Mouse (Mus musculus) stomach, embryonic 15.5 days (tissue): ENCODE data around the gene Mrps34. TPM values are rescaled to one million over a fixed set of nuclear protein-coding genes. Genes with fewer than 3 reads are reported as not detected.
"Not testable (repeated sequence)": the region's sequence is repeated elsewhere in the genome, so short reads cannot be mapped to it uniquely, and the experiment has no call there.

Source experiments
- ATAC-seq: fragments of 200-750 bp; cut with Nextera tagmentation; 2 replicates; pipeline ENCODE4 v1.8.0; 2017; ENCODE audit warnings: low read depth, moderate number of reproducible peaks, moderate TSS enrichment; ENCODE audit not compliant: insufficient read depth, low FRiP score
- H3K27ac ChIP-seq: fragments of 300-500 bp; sonication (generic); 2 replicates; pipeline ENCODE4 v1.5.1; 2015; ENCODE audit warnings: mild to moderate bottlenecking, inconsistent platforms
- H3K27me3 ChIP-seq: fragments of 300-500 bp; sonication (generic); replicated peaks from 2 replicates; pipeline ENCODE4 v1.6.1; 2015; ENCODE audit warnings: inconsistent platforms
- H3K36me3 ChIP-seq: fragments of 300-500 bp; sonication (generic); 2 replicates; pipeline ENCODE4 v1.6.1; 2015; ENCODE audit warnings: inconsistent platforms
- H3K4me1 ChIP-seq: fragments of 300-500 bp; sonication (generic); 2 replicates; pipeline ENCODE4 v1.6.1; 2015; ENCODE audit warnings: inconsistent platforms
- H3K4me2 ChIP-seq: fragments of 300-500 bp; sonication (generic); 2 replicates; pipeline ENCODE4 v1.6.1; 2015; ENCODE audit warnings: mild to moderate bottlenecking, inconsistent platforms
- H3K4me3 ChIP-seq: fragments of 300-500 bp; sonication (generic); replicated peaks from 2 replicates; pipeline ENCODE4 v1.5.1; 2015; ENCODE audit warnings: inconsistent platforms
- H3K9ac ChIP-seq: fragments of 300-500 bp; sonication (generic); 2 replicates; pipeline ENCODE4 v1.6.1; 2015; ENCODE audit warnings: inconsistent platforms
- H3K9me3 ChIP-seq: fragments of 300-500 bp; sonication (generic); 2 replicates; pipeline ENCODE4 v1.6.1; 2016; ENCODE audit warnings: inconsistent platforms
- WGBS: fragments of 180-500 bp; shearing (Covaris S2); methylation state at CpG from one replicate; pipeline ENCODE4 v1.1.7; 2015; 5-methylcytosine and 5-hydroxymethylcytosine counted together
- polyA plus RNA-seq: library from polyadenylated mRNA; unstranded; fragments of >200 nt; fragmentation: Nextera tagmentation; extraction: Ambion mirVana; gene quantifications from 2 replicates; pipeline ENCODE4 v1.2.1, GENCODE M21; 2015

Mrps34 gene
- polyA plus RNA-seq, 1 experiment from 2014 or later, result 112 TPM

DNA sequence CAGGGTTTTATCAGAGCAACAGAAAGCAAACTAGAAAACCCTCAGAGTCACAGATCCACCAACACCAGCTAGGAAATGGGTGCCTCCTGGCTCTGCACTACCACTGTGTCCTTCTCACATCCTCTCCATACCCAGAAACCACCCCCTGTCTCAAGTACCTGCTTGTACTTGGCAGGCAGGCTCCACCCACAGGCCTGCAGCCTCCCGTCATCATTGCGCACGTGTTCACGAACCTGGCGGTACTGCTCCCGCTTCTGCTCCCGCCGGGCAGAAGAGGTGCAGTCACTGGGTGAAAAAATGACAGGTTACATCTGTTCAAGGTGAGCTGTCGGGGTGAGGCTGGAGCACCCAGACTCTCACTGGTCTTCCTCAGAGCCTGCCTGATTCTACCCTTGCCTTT is 8.9 kb downstream of the Mrps34 start:
- ATAC-seq, result no peak
- peaks cover 95% of the 10 kb centered on the region for H3K36me3 ChIP-seq
- no peaks in the 10 kb centered on the region for H3K9me3 ChIP-seq
- H3K27ac ChIP-seq, result no peak overlapping the region
- H3K4me2 ChIP-seq, result no peak overlapping the region
- no peaks in the 10 kb centered on the region for H3K27me3 ChIP-seq
- WGBS, result 88% methylated on average over 9 of the region's 9 CpGs
- H3K9ac ChIP-seq, result no peak overlapping the region
- no peaks in the 10 kb centered on the region for H3K4me1 ChIP-seq
- no peak overlapping the region for H3K4me3 ChIP-seq

GRCm38 (mm10) chr17:24907591-24907990 is 12.7 kb downstream of the Mrps34 start:
- Histone ChIP-seq H3K9ac (no peak overlapping the region), H3K4me3 (no peak overlapping the region), H3K27me3 (no peaks in the 10 kb centered on the region), H3K4me2 (no peak overlapping the region), H3K36me3 (peaks cover 82% of the 10 kb centered on the region), H3K9me3 (no peaks in the 10 kb centered on the region), H3K4me1 (no peaks in the 10 kb centered on the region), H3K27ac (no peak overlapping the region)
- WGBS, result 93% methylated on average over 2 of the region's 2 CpGs
- no peak for ATAC-seq

DNA sequence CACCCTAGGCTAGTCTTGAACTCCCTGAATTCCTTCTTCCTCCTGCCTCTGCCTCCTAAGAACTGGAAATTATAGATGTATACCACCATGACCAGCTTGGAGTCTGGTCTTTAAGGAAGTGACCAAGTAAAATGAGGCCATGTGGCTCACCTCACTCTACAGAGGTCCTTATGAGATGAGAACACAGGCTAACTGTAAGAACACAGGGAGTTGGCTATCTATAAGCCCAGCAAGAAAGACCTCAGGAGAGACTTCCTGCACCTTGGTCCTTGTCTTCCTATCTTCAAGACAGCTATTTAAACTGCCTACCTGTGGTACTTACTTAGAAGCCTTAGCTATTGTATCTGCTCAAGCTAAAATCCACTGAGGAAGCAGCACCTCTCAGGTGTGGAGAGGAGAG is 19.1 kb downstream of the Mrps34 start:
- Histone ChIP-seq H3K4me1 (no peaks in the 10 kb centered on the region), H3K27me3 (no peaks in the 10 kb centered on the region), H3K27ac (no peak overlapping the region), H3K9me3 (no peaks in the 10 kb centered on the region), H3K9ac (no peak overlapping the region), H3K4me2 (no peak overlapping the region), H3K4me3 (no peak overlapping the region), H3K36me3 (peaks cover 66% of the 10 kb centered on the region)
- ATAC-seq, result no peak

DNA sequence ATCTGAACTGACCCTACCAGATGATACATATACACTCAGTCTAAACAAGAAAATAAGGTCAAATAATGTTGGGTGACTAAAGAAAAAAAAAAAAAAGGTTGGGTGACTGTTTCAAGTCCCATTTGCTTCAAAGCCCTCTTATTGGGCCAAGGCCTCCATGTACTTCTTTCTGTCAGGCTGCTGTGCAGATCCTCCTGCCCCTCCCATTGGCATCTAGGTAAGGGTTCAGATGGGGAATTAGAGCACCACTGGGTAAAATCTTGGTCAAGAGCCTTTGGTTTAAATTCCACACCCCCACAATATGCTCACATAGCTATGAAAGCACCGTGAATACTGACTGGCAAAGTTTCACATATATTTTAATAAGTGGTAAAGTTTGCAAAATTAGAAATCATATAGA is 28.3 kb downstream of the Mrps34 start:
- H3K27ac ChIP-seq, result no peak overlapping the region
- no peaks in the 10 kb centered on the region for H3K9me3 ChIP-seq
- no peak overlapping the region for H3K9ac ChIP-seq
- H3K36me3 ChIP-seq, result peaks cover 66% of the 10 kb centered on the region
- no peak overlapping the region for H3K4me2 ChIP-seq
- ATAC-seq, result no peak
- no peak overlapping the region for H3K4me3 ChIP-seq
- H3K27me3 ChIP-seq, result no peaks in the 10 kb centered on the region
- 94% methylated on average over 1 of the region's 1 CpGs for WGBS
- H3K4me1 ChIP-seq, result no peaks in the 10 kb centered on the region

DNA sequence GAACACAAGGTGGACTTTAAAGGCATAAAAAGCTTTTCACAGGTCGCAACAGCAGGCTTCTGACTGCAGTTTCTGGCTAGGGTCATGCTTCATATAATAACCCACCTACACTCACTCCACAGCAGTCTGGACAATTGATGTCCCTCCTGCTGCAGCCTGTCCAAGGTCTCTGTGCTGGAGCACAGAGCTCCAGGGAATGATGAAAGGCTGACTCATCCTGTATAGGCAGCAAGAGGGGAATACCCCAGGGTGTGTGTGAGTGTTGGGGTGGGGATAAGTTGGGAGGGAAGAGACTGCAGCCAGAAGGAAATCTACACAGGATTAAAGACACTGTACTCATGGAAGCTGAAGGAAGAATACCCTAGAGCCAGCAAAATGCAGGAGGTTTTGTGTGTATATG is 34.6 kb downstream of the Mrps34 start:
- Histone ChIP-seq H3K9me3 (no peaks in the 10 kb centered on the region), H3K4me1 (0 out of 2 replicates have a peak, but pooled peaks cover under 1% of the 10 kb centered on the region), H3K27me3 (no peaks in the 10 kb centered on the region), H3K27ac (no peak overlapping the region), H3K9ac (no peak overlapping the region), H3K4me3 (no peak overlapping the region), H3K36me3 (peaks cover 22% of the 10 kb centered on the region), H3K4me2 (no peak overlapping the region)
- WGBS, result 76% methylated on average over 1 of the region's 1 CpGs
- ATAC-seq, result no peak

DNA sequence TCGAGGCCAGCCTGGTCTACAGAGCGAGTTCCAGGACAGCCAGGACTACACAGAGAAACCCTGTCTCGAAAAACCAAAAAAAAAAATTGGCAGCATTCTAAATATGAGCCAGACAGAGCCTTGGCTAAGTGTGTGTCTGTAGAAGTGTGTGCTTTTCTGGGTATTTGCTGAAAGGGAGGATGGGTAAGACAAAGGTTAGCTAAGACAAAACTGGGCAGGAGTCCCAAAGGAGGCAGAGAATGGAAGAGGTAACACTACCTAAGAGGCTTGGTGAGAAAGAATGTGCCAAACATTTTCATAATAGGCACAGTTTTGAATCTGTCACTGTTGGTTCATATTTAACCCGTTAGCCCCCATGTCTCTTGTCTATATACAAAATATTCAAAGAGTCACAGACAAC is 37.5 kb downstream of the Mrps34 start:
- H3K4me3 ChIP-seq, result no peak overlapping the region
- ATAC-seq, result no peak
- no peaks in the 10 kb centered on the region for H3K27me3 ChIP-seq
- H3K4me1 ChIP-seq, result peaks cover 15% of the 10 kb centered on the region
- no peak overlapping the region for H3K4me2 ChIP-seq
- no peaks in the 10 kb centered on the region for H3K9me3 ChIP-seq
- H3K36me3 ChIP-seq, result 0 out of 2 replicates have a peak, but pooled peaks cover 2% of the 10 kb centered on the region
- no peak overlapping the region for H3K27ac ChIP-seq
- WGBS, result 91% methylated on average over 4 of the region's 4 CpGs
- H3K9ac ChIP-seq, result no peak overlapping the region

- H3K27me3 ChIP-seq, result no peaks in the 10 kb centered on the region
- WGBS, result 72% methylated on average over 4 of the region's 4 CpGs
- H3K9ac ChIP-seq, result no peak overlapping the region
- no peaks in the 10 kb centered on the region for H3K36me3 ChIP-seq
- no peaks in the 10 kb centered on the region for H3K9me3 ChIP-seq
- H3K4me3 ChIP-seq, result no peak overlapping the region
- peaks cover 15% of the 10 kb centered on the region for H3K4me1 ChIP-seq
- no peak for ATAC-seq
- no peak overlapping the region for H3K27ac ChIP-seq
- no peak overlapping the region for H3K4me2 ChIP-seq
These were observed 38.2 kb downstream of the Mrps34 start for GRCm38 (mm10) chr17:24933163-24933562.

GRCm38 (mm10) chr17:24934926-24935325 is 40.0 kb downstream of the Mrps34 start:
- Histone ChIP-seq H3K4me3 (peak overlapping the region; percentile 68), H3K9ac (0 out of 2 replicates have a peak overlapping the region, but pooled peaks have one; percentile 7), H3K4me1 (peaks cover 15% of the 10 kb centered on the region), H3K36me3 (no peaks in the 10 kb centered on the region), H3K4me2 (peak overlapping the region; percentile 83), H3K27ac (no peak overlapping the region), H3K9me3 (no peaks in the 10 kb centered on the region), H3K27me3 (no peaks in the 10 kb centered on the region)
- ATAC-seq, result no peak
- WGBS, result 64% methylated on average over 4 of the region's 4 CpGs

- Histone ChIP-seq H3K4me1 (peaks cover 15% of the 10 kb centered on the region), H3K4me2 (peak overlapping the region; percentile 83), H3K27ac (no peak overlapping the region), H3K9ac (peak overlapping the region; percentile 7; the same call in 1 of the 2 replicates), H3K9me3 (no peaks in the 10 kb centered on the region), H3K27me3 (no peaks in the 10 kb centered on the region), H3K4me3 (peak overlapping the region; percentile 68), H3K36me3 (no peaks in the 10 kb centered on the region)
- no peak for ATAC-seq
These were observed 40.8 kb downstream of the Mrps34 start for GRCm38 (mm10) chr17:24935666-24936065.

DNA sequence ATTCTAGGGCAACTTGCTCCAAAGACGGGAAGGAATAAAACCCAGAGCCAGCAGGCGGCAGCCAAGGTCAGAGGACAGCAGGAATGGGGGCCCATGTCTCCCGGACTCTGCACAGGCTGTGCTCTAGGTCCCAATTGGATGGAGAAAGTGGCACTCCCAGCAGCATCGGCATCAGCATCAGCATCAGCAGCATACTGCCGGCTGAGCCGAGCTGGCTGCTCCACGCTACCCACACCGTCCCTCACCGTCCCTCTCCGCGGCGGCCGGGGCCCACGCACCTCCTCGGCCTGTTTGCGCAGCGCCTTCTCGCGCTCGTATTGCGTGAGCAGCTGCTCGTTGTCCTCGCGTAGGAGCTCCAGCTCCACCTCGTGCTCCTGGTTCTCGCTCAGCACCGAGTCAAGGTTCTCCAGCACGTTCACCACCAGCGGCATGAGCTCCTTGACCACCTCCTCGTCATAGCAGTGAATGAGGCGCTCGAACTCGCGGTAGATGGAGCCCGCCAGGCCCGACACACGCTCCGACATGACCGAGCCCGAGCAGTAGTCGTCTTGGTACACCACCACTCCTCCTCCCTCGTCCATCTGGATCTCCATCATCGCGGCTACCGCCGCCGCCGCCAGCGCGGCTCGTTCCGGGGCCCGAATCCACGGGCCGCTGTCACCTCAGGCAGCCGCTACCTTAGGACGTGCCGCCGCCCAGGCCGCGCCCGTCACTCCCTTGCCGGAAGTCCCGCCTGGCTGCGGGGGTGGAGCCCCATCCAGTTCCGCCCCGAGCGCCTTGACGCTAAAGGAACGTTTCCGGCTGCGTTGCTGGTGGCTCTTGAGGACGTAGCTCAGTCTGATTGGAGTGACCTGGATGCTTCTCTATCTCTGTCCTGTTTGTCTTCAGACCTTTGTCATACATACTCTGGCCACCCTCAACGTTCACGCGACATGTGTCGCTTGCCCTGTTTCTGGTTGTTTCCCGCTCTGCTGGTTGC is 41.6 kb downstream of the Mrps34 start, which contains the start of gene Mapk8ip3:
Gene Mapk8ip3, minus strand, starts transcription at position 719 of the 979 bp plus-strand sequence.
- Histone ChIP-seq H3K4me1 (peaks cover 15% of the 10 kb centered on the region), H3K9ac (peak within 1 kb of the TSS; percentile 54), H3K27ac (peak within 1 kb of the TSS; percentile 79), H3K27me3 (no peaks in the 10 kb centered on the region), H3K9me3 (no peaks in the 10 kb centered on the region), H3K36me3 (no peaks in the 10 kb centered on the region), H3K4me3 (peak within 1 kb of the TSS; percentile 68), H3K4me2 (peak within 1 kb of the TSS; percentile 83)
- peak; percentile 98 for ATAC-seq
- under 1% methylated on average over 78 of the region's 78 CpGs for WGBS

- Histone ChIP-seq H3K4me3 (peak overlapping the region; percentile 68), H3K4me1 (peaks cover 15% of the 10 kb centered on the region), H3K4me2 (peak overlapping the region; percentile 83), H3K36me3 (no peaks in the 10 kb centered on the region), H3K9ac (peak overlapping the region; percentile 54; the same call in 1 of the 2 replicates), H3K27me3 (no peaks in the 10 kb centered on the region), H3K27ac (peak overlapping the region; percentile 79), H3K9me3 (no peaks in the 10 kb centered on the region)
- WGBS, result 46% methylated on average over 6 of the region's 6 CpGs
- no peak for ATAC-seq
These were observed 42.4 kb downstream of the Mrps34 start for GRCm38 (mm10) chr17:24937266-24937665.

GRCm38 (mm10) chr17:24942453-24942852 is 47.5 kb downstream of the Mrps34 start:
- not testable (repeated sequence) for H3K27me3 ChIP-seq, H3K27ac ChIP-seq, H3K4me1 ChIP-seq, H3K9ac ChIP-seq, H3K9me3 ChIP-seq, H3K4me2 ChIP-seq, H3K4me3 ChIP-seq
- WGBS, result 9% methylated on average over 2 of the region's 2 CpGs
- ATAC-seq, result 0 out of 2 replicates have a peak, but pooled peaks have one; percentile 65
- H3K36me3 ChIP-seq, result peaks cover 17% of the 10 kb centered on the region
